Mouse (Mus musculus) liver, embryonic 14.5 days (tissue): ENCODE data around the gene Tubg1.

Source experiments
- CTCF ChIP-seq: IDR thresholded peaks from 2 replicates; pipeline ENCODE4 v1.5.1; 2016; ENCODE audit warnings: antibody characterized with exemption, low read depth, control low read depth
- EP300 ChIP-seq: IDR thresholded peaks from 2 replicates; pipeline ENCODE4 v1.6.1; 2016; ENCODE audit warnings: antibody characterized with exemption, low read depth

- TF ChIP-seq CTCF (no peak), EP300 (no peak)
These were observed 10.5 kb downstream of the Tubg1 start for GRCm38 (mm10) chr11:101130056-101130756.
